Mouse (Mus musculus) embryo, embryonic 10 days (tissue): ENCODE data around the gene Larp6.

ENCODE experiments used
- DNase-seq: peaks from one replicate; pipeline ENCODE4 v3.0.0-alpha.2; 2015; ENCODE audit warnings: low spot score

The Larp6 gene

GRCm38 (mm10) chr9:60712771-60713541 lies at the start of gene Larp6:
Gene Larp6 (plus strand): TSS chr9:60712989.
- DNase-seq = peak; percentile 59

GRCm38 (mm10) chr9:60664385-60664784 lies 48.4 kb upstream of the Larp6 start:
- no peak for DNase-seq

GRCm38 (mm10) chr9:60664866-60665265 lies 47.9 kb upstream of the Larp6 start:
- DNase-seq = no peak

GRCm38 (mm10) chr9:60665535-60665934 lies 47.3 kb upstream of the Larp6 start:
- DNase-seq = no peak

- no peak for DNase-seq
Observed at GRCm38 (mm10) chr9:60668886-60669285, 43.9 kb upstream of the Larp6 start.

GRCm38 (mm10) chr9:60672568-60672967 lies 40.2 kb upstream of the Larp6 start:
- no peak for DNase-seq

GRCm38 (mm10) chr9:60674780-60675179 lies 38.0 kb upstream of the Larp6 start:
- DNase-seq = peak; percentile 11

- DNase-seq = no peak
Observed at GRCm38 (mm10) chr9:60676429-60676828, 36.4 kb upstream of the Larp6 start.

- no peak for DNase-seq
Observed at GRCm38 (mm10) chr9:60678913-60679312, 33.9 kb upstream of the Larp6 start.

- DNase-seq = no peak
Observed at GRCm38 (mm10) chr9:60681005-60681404, 31.8 kb upstream of the Larp6 start.

GRCm38 (mm10) chr9:60682753-60683152 lies 30.0 kb upstream of the Larp6 start:
- DNase-seq = no peak

GRCm38 (mm10) chr9:60687415-60687814 lies 25.4 kb upstream of the Larp6 start:
- DNase-seq = no peak

GRCm38 (mm10) chr9:60687891-60688324 lies 24.9 kb upstream of the Larp6 start, which contains the start of gene Lrrc49:
Gene Lrrc49 (minus strand): TSS chr9:60688158.
- peak; percentile 96 for DNase-seq

GRCm38 (mm10) chr9:60692624-60693023 lies 20.2 kb upstream of the Larp6 start:
- no peak for DNase-seq

- peak; percentile 25 for DNase-seq
Observed at GRCm38 (mm10) chr9:60693986-60694385, 18.8 kb upstream of the Larp6 start.

GRCm38 (mm10) chr9:60696271-60696985 lies 16.4 kb upstream of the Larp6 start:
- no peak for DNase-seq

- peak; percentile 57 for DNase-seq
Observed at GRCm38 (mm10) chr9:60699581-60700231, 13.1 kb upstream of the Larp6 start.

GRCm38 (mm10) chr9:60707594-60707993 lies 5.2 kb upstream of the Larp6 start:
- DNase-seq = no peak

- DNase-seq = no peak
Observed at GRCm38 (mm10) chr9:60708606-60709005, 4.2 kb upstream of the Larp6 start.

- no peak for DNase-seq
Observed at GRCm38 (mm10) chr9:60709721-60710120, 3.1 kb upstream of the Larp6 start.

GRCm38 (mm10) chr9:60712011-60712410 lies 778 bp upstream of the Larp6 start:
- DNase-seq = no peak

GRCm38 (mm10) chr9:60713616-60714015 lies 827 bp downstream of the Larp6 start:
- DNase-seq = no peak

GRCm38 (mm10) chr9:60714191-60714590 lies 1.4 kb downstream of the Larp6 start:
- no peak for DNase-seq
